Mouse (Mus musculus) lung, adult 2 months (tissue): ENCODE results near the gene Tprg. TPM values are rescaled to one million over a fixed set of nuclear protein-coding genes. Genes with fewer than 3 reads are reported as not detected.
A peak's percentile ranks its signal among the peaks of the same experiment; 100 is the strongest.

Experiments
- DNase-seq: peaks from one replicate; pipeline ENCODE4 v3.0.0; 2022
- H3K4me1 ChIP-seq: fragments of 200-500 bp; 2 replicates; pipeline ENCODE4 v1.6.1; 2011; ENCODE audit warnings: low read length; ENCODE audit not compliant: control insufficient read depth, insufficient read depth
- H3K4me3 ChIP-seq: fragments of 200-500 bp; replicated peaks from 2 replicates; pipeline ENCODE3; 2011; ENCODE audit warnings: low read depth, mild to moderate bottlenecking, control low read depth, low read length; ENCODE audit errors: extremely low read depth
- CTCF ChIP-seq: fragments of 200-500 bp; IDR thresholded peaks from 2 replicates; pipeline ENCODE4 v1.5.1; 2011; ENCODE audit warnings: mild to moderate bottlenecking, low read length, control low read depth; ENCODE audit not compliant: insufficient read depth
- POLR2A ChIP-seq: fragments of 200-500 bp; IDR thresholded peaks from 2 replicates; pipeline ENCODE4 v1.6.1; 2011; ENCODE audit warnings: low read depth, mild to moderate bottlenecking, control low read depth, low read length, borderline replicate concordance; ENCODE audit errors: extremely low read depth
- WGBS: fragments of 180-500 bp; shearing (Covaris S2); methylation state at CpG from one replicate; pipeline ENCODE4 v1.1.7; 2018; 5-methylcytosine and 5-hydroxymethylcytosine counted together
- polyA plus RNA-seq: library from polyadenylated mRNA; depleted of rRNA; stranded (reverse); fragments of >200 nt; gene quantifications from 2 replicates; pipeline ENCODE4 v1.2.3, GENCODE M21; 2012

Tprg gene
- polyA plus RNA-seq, 1 experiment, result 2.6 TPM

DNA sequence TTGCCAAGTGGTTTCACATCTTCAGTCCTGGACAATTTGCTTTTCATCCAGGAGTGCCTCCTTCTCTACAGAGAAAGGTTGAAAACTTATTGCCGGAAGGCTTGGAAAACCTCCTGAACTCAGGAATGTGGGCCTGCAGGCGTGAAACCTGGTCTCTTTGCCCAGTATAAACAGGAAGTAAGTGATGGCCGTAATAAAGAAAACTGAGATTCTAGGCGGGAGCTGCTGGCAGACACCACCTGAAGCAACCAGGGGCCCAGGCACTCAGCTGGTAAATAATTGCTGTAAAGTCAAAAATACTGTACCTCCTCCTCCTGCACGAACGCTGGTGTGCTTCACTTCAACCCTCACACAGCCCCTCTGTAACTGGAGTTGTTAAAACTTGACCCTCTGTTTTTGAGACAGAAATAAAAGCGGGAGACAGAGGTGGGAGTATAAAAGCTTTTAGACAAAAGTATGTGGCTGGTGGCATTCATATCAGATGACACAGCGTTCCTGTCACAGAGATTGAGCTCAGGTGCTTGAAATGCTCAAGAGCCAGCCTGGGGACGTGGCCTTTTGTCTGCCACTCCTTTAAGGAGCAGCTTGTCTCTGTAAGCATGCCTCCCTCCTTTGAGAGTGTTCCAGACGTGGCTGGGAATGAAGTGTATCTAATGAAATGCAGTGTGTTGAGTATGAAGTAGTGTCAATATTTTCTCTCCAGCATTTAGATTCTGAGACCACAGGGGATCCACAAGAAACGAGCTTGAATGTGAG, 131.4 kb downstream of the Tprg start:
- TF ChIP-seq POLR2A (no peak), CTCF (no peak)
- Histone ChIP-seq H3K4me1 (peaks cover 5% of the 10 kb centered on the region; the same call in 1 of the 2 replicates), H3K4me3 (no peak overlapping the region)
- WGBS, result 20% methylated on average over 11 of the region's 11 CpGs
- DNase-seq, result peak; percentile 33

DNA sequence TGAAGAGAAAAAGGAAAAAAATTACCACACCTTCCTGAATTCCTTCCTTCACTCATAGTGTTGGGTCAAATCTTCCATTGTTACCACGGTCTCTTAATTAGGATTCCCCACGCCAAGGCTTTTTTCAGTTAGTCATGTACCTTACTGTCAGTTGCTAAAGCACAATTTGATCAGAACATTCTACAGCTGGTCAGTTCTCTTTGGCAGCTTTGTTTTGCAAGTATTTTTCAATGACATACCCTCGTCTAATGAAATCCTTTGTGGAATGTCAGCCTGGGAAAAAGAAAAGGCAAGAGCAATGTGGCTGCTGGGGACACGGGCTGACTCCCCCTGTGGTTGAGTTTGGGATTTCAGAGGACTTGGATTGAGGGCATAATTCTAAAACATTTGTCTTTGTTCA, 136.4 kb downstream of the Tprg start:
- DNase-seq, result no peak
- 62% methylated on average over 4 of the region's 4 CpGs for WGBS
- TF ChIP-seq CTCF (peak; percentile 19; the same call in 1 of the 2 replicates), POLR2A (no peak)

DNA sequence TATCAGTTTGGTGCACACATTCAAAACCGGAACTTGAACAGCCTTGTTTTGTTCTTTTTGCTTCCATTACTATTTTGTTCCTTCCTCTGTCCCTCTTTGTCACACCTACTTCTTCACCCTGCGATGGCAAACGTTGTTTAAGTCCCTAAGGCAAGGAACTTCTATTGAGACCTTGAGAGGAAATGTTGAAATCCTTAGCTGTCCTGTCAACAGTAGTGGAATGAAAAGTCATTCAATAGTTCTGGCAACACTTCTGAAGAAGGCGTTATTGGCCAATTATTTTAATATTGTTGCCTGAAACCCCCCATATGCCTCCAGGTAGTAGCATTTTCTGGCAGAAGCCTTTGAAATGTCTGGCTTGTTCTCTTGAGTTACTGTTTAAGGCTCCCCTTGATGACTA, 137.4 kb downstream of the Tprg start:
- H3K4me3 ChIP-seq, result no peak overlapping the region
- peaks cover 3% of the 10 kb centered on the region; the same call in 1 of the 2 replicates for H3K4me1 ChIP-seq
- DNase-seq, result no peak
- TF ChIP-seq CTCF, result no peak
- TF ChIP-seq POLR2A, result no peak
- WGBS, result 42% methylated on average over 4 of the region's 4 CpGs

More for the DNA sequence above, 136.4 kb downstream of the Tprg start:
- H3K4me1 ChIP-seq, result peaks cover 3% of the 10 kb centered on the region; the same call in 1 of the 2 replicates
- no peak overlapping the region for H3K4me3 ChIP-seq

DNA sequence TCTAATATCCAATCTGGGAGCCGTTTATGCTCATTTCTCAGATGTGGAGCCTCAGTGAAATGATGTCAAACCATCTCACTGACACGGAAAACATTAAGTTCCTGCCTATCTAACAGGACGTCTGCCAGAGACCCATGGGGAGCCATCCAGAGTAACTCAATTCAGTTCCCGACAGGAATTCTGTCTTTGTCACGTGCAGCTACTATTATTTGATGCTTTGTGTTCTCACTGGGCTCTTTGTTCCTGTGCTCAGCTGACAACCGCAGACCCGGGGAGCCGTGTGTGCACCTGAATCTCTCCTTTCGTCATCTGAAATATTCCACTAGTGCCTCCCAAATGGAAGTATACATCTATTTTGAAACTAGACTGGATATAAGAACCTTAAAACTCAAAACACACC, 138.3 kb downstream of the Tprg start:
- DNase-seq, result no peak
- H3K4me1 ChIP-seq, result peaks cover 3% of the 10 kb centered on the region; the same call in 1 of the 2 replicates
- H3K4me3 ChIP-seq, result no peak overlapping the region
- no peak for TF ChIP-seq CTCF
- TF ChIP-seq POLR2A, result no peak
- 75% methylated on average over 9 of the region's 9 CpGs for WGBS

DNA sequence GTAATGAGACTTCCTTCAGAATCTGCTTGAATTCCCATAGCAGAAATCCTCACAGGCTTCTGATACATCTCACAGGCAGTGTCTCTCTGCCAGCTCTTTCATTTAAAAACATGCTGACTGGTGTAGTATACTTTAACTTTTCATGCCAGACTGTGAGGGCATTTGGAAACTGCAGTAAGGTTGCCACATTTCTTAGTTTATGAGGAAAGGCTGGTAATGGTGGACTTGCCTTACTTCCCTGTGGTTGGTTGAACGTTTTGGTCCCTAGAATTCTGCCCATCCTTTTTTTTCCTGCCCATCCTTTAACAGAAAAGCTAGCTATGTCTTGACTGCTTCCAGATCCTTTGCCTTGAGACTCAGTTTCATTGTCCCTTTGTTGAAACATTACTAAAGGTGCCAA, 138.8 kb downstream of the Tprg start:
- no peak overlapping the region for H3K4me3 ChIP-seq
- peaks cover 3% of the 10 kb centered on the region; the same call in 1 of the 2 replicates for H3K4me1 ChIP-seq
- WGBS, result 47% methylated on average over 1 of the region's 1 CpGs
- TF ChIP-seq CTCF (no peak), POLR2A (no peak)
- no peak for DNase-seq

DNA sequence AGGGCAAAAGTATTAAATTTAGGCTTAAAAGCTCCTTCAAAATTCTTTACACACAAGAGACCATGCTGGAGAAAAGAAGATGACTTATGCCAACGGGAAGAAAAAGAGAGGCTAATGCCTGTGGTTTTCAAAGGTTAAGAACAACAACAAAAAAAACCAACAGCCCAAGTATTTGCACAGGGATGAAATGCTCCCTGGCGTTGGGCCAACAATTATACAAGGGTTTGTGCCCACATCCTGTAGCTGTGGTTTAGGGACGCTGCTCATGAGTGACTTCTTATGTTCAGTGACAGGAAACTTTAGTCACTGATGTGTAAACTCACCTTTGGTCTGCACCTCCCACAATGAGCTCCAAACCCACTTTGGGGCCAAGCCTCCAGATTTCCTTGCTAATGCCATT, 139.6 kb downstream of the Tprg start:
- Histone ChIP-seq H3K4me3 (no peak overlapping the region), H3K4me1 (peaks cover 3% of the 10 kb centered on the region; the same call in 1 of the 2 replicates)
- peak; percentile 40 for DNase-seq
- no peak for TF ChIP-seq CTCF
- no peak for TF ChIP-seq POLR2A
- 21% methylated on average over 3 of the region's 3 CpGs for WGBS

DNA sequence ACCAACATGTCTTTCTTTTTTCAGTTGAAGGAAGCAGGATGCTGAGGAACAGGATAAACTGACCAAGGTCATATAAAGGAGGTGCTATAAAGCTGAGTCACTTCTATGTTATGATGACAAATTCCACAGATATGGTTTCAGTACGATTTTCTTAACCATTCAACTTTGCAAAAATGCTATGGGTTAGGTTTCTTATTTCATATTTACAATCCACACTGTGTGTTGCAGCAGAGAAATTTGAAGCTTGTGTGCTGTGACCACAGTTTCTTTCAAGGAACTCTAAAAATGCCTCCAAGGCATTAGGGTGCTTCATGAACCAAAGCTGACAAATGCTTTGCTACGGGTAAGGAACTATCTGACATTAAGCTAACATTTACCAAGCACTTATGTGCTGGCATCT, 153.4 kb downstream of the Tprg start:
- no peak for DNase-seq
- TF ChIP-seq POLR2A (no peak), CTCF (no peak)
- 53% methylated on average over 2 of the region's 2 CpGs for WGBS
- no peaks in the 10 kb centered on the region for H3K4me1 ChIP-seq
- H3K4me3 ChIP-seq, result no peak overlapping the region

DNA sequence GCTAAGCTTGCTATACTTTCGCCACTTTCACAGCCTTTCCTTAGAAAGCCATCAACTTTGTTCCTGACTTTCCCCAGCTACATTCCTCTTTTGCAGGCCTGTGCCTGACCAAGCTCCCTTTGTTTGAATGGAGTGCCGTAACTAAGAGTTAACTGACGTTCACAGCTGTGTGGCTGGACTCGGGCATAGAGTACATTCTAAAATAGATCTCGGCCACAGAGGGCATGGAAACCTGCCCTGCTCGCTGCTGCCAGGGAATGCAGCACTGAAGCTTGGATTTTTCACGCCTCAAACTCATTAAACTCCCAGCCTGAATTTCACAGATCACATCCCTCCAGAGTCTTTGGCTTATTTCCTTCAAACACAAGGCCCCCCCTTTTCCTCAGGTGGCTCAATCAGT, 159.0 kb downstream of the Tprg start:
- TF ChIP-seq POLR2A (no peak), CTCF (no peak)
- H3K4me1 ChIP-seq, result no peaks in the 10 kb centered on the region
- no peak overlapping the region for H3K4me3 ChIP-seq
- DNase-seq, result no peak
- WGBS, result 60% methylated on average over 7 of the region's 7 CpGs

DNA sequence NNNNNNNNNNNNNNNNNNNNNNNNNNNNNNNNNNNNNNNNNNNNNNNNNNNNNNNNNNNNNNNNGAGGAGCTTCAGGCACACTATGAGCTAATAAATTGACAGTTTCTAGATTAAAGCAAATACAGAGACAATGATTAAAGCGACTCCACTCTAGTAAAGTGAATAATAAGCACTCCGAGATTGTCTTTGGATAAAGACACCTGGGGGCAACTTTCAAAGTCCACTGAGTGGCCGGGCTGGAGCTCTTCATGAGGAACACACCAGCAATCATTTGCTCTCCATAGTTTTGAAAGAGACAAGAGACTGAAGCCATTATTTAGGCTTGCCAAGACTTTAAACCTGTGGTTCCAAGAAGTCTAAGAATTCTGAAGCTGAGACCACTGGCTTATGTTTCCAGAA, 164.9 kb downstream of the Tprg start:
- TF ChIP-seq CTCF (no peak), POLR2A (no peak)
- DNase-seq, result no peak
- Histone ChIP-seq H3K4me3 (no peak overlapping the region), H3K4me1 (no peaks in the 10 kb centered on the region)
- 72% methylated on average over 3 of the region's 3 CpGs for WGBS

DNA sequence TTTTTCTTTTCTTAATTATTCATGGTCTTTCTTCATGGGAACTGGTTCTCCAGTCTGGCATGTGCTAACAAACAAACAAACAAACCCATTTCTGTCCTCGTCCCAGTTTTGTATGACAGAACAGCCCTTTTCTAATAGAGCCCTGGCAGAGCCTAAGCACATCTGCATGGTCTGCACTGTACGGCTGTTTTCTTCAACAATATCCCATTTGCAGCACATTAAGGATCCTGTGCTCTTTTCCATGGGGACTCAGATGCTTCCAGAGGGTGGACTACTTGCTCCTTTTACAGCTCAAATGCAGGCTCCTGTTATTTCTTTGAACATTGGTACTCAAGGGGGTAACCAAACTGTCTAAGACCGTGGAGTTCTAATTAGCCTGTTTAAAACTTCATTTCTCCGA, 178.1 kb downstream of the Tprg start:
- Histone ChIP-seq H3K4me3 (no peak overlapping the region), H3K4me1 (peaks cover 3% of the 10 kb centered on the region)
- WGBS, result 71% methylated on average over 4 of the region's 4 CpGs
- DNase-seq, result no peak
- TF ChIP-seq POLR2A (no peak), CTCF (no peak)
